ENCODE assay signal across 16 mouse cellular contexts in the genomic region with DNA sequence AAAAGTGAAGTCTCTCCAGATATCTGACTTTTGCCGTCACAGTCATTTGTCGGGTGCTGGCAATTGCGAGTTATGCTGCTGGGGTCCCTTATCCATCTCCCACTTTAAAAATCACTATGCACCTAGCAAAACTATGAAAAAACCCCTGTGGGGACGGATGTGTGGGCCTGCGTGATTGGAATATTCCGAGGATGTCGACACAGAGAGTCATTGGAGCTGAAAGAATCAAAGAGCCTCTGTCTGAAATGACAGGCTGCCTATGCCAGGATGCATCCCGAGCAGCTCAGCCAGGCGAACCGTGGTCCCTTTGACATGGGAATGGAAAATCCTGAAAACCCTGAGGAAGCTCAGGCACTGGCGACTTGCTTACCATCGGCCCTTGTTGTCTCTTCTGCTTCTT.
DNase-seq lines count a peak whose midpoint lies in the region; ATAC-seq and TF ChIP-seq lines count a peak whose summit lies in the region.
"Had no signal": no experiment of that assay in that cellular context is flagged by ENCODE, and none has a peak within 500 bp of the region (broad histone marks: within the 10 kb centered on the region; RNA-seq: fewer than 3 reads in every experiment).

No protein-coding gene starts in this region.

- no peak overlapping the region for H3K4me2 ChIP-seq in forebrain, embryonic 16.5 days (ENCODE audit: low read length)
- no peak overlapping the region for H3K4me2 ChIP-seq in forebrain, embryonic 11.5 days (ENCODE audit: low read depth, low read length, severe bottlenecking)
- no peak overlapping the region; the same call in 1 of the 2 replicates for H3K4me2 ChIP-seq in hindbrain, embryonic 14.5 days (replicated peaks)
- H3K4me2 ChIP-seq in midbrain, postnatal 0 days (ENCODE audit: low read depth, low read length, poor library complexity, severe bottlenecking) = peak overlapping the region; percentile 3; the same call in 1 of the 2 replicates
- H3K4me2 ChIP-seq: kidney, embryonic 15.5 days; liver, embryonic 11.5 days; lung, embryonic 14.5 days had no signal

- H3K36me3 ChIP-seq in forebrain, embryonic 16.5 days (ENCODE audit: control insufficient read depth, insufficient read depth) = no peaks in the 10 kb centered on the region
- no peaks in the 10 kb centered on the region for H3K36me3 ChIP-seq in forebrain, embryonic 11.5 days (ENCODE audit: control insufficient read depth, insufficient read depth, low read length)
- H3K36me3 ChIP-seq in hindbrain, embryonic 14.5 days (replicated peaks; ENCODE audit: control insufficient read depth, insufficient read depth) = no peaks in the 10 kb centered on the region
- H3K36me3 ChIP-seq in midbrain, postnatal 0 days (ENCODE audit: insufficient read depth, low read length) = no peaks in the 10 kb centered on the region
- H3K36me3 ChIP-seq: kidney, embryonic 15.5 days had no signal

- intact Hi-C loops in left cerebral cortex, adult 2 months (cut with DNase I) = loop anchor here (10.0 kb wide), 2 partner anchors 324 to 464 kb away; no protein-coding TSS in a partner anchor
- intact Hi-C loops in left cerebral cortex, postnatal 14 days (cut with DNase I) = no loop called here

- H3K27ac ChIP-seq in forebrain, embryonic 16.5 days (ENCODE audit: low read length) = no peak overlapping the region
- H3K27ac ChIP-seq in forebrain, embryonic 11.5 days (ENCODE audit: low read depth, low read length) = no peak overlapping the region
- H3K27ac ChIP-seq in left cerebral cortex, adult 2 months = peak overlapping the region; percentile 71
- H3K27ac ChIP-seq in hindbrain, embryonic 14.5 days = peak overlapping the region; percentile 73
- H3K27ac ChIP-seq in midbrain, postnatal 0 days (ENCODE audit: low read depth, low read length) = peak overlapping the region; percentile 44
- H3K27ac ChIP-seq: gastrocnemius, adult 2 months; heart, adult 2 months; kidney, embryonic 15.5 days; macrophage had no signal

- H3K9ac ChIP-seq in forebrain, embryonic 16.5 days (replicated peaks; ENCODE audit: low read depth, low read length) = no peak overlapping the region
- H3K9ac ChIP-seq in forebrain, embryonic 11.5 days (ENCODE audit: low read length) = no peak overlapping the region
- H3K9ac ChIP-seq in hindbrain, embryonic 14.5 days = no peak overlapping the region
- no peak overlapping the region for H3K9ac ChIP-seq in midbrain, postnatal 0 days (replicated peaks; ENCODE audit: low read length, poor library complexity, severe bottlenecking)
- H3K9ac ChIP-seq: kidney, embryonic 15.5 days; lung, embryonic 14.5 days had no signal

- DNase-seq in forebrain, embryonic 11.5 days (ENCODE audit: low spot score) = no peak
- no peak for DNase-seq in left cerebral cortex, adult 2 months (ENCODE audit: extremely low spot score in 1 of 2, low spot score in 2 of 2)
- DNase-seq in left cerebral cortex, postnatal 14 days (ENCODE audit: low spot score in 2 of 2) = no peak
- DNase-seq in hindbrain, embryonic 14.5 days (ENCODE audit: low spot score) = no peak
- DNase-seq in midbrain, postnatal 0 days (ENCODE audit: low spot score) = peak; percentile 63
- DNase-seq: cerebellum, adult 11-12 months; gastrocnemius, adult 2 months; heart, adult 2 months; lung, embryonic 14.5 days; thymus, adult 18-20 months had no signal

- H3K27me3 ChIP-seq in forebrain, embryonic 16.5 days (replicated peaks; ENCODE audit: control insufficient read depth, insufficient read depth, low read length) = no peaks in the 10 kb centered on the region
- no peaks in the 10 kb centered on the region for H3K27me3 ChIP-seq in forebrain, embryonic 11.5 days (ENCODE audit: control insufficient read depth, insufficient read depth, low read length)
- H3K27me3 ChIP-seq in hindbrain, embryonic 14.5 days (ENCODE audit: control insufficient read depth, insufficient read depth, low read length) = no peaks in the 10 kb centered on the region
- no peaks in the 10 kb centered on the region for H3K27me3 ChIP-seq in midbrain, postnatal 0 days (ENCODE audit: insufficient read depth, low read length)
- H3K27me3 ChIP-seq: kidney, embryonic 15.5 days had no signal

- WGBS in forebrain, embryonic 16.5 days = 72% methylated on average over 12 of the region's 12 CpGs
- 78% methylated on average over 12 of the region's 12 CpGs for WGBS in forebrain, embryonic 11.5 days
- WGBS in hindbrain, embryonic 14.5 days = 50% methylated on average over 12 of the region's 12 CpGs
- 46% methylated on average over 12 of the region's 12 CpGs for WGBS in midbrain, postnatal 0 days

- 0 out of 2 replicates have a peak, but pooled peaks have one; percentile 18 for ATAC-seq in forebrain, embryonic 16.5 days
- ATAC-seq in forebrain, embryonic 11.5 days (replicated peaks; ENCODE audit: low FRiP score) = no peak
- ATAC-seq in hindbrain, embryonic 14.5 days (ENCODE audit: low FRiP score) = peak; percentile 25; the same call in 1 of the 2 replicates
- ATAC-seq in midbrain, postnatal 0 days (ENCODE audit: low FRiP score) = peak; percentile 76
- ATAC-seq in erythroblast, adult 5-6 weeks (replicated peaks; ENCODE audit: low FRiP score, poor library complexity, severe bottlenecking) = no peak

- no peak overlapping the region for H3K4me3 ChIP-seq in forebrain, embryonic 16.5 days (replicated peaks; ENCODE audit: low read length)
- H3K4me3 ChIP-seq in forebrain, embryonic 11.5 days (ENCODE audit: low read depth, low read length) = no peak overlapping the region
- H3K4me3 ChIP-seq in left cerebral cortex, adult 2 months = no peak overlapping the region
- H3K4me3 ChIP-seq in hindbrain, embryonic 14.5 days (replicated peaks; ENCODE audit: low read length) = no peak overlapping the region
- no peak overlapping the region for H3K4me3 ChIP-seq in midbrain, postnatal 0 days (ENCODE audit: low read depth, low read length)
- H3K4me3 ChIP-seq: erythroblast, embryonic 14.5 days; gastrocnemius, adult 2 months; heart, adult 2 months; kidney, embryonic 15.5 days had no signal

- 0 out of 2 replicates have a peak, but pooled peaks cover 10% of the 10 kb centered on the region for H3K4me1 ChIP-seq in forebrain, embryonic 16.5 days (replicated peaks; ENCODE audit: control insufficient read depth, insufficient read depth, low read length)
- H3K4me1 ChIP-seq in forebrain, embryonic 11.5 days (replicated peaks; ENCODE audit: control insufficient read depth, insufficient read depth, low read length) = no peaks in the 10 kb centered on the region
- H3K4me1 ChIP-seq in hindbrain, embryonic 14.5 days (replicated peaks; ENCODE audit: control insufficient read depth, insufficient read depth, low read length) = peaks cover 11% of the 10 kb centered on the region
- H3K4me1 ChIP-seq in midbrain, postnatal 0 days (ENCODE audit: insufficient read depth, low read length) = peaks cover 3% of the 10 kb centered on the region; the same call in 1 of the 2 replicates
- H3K4me1 ChIP-seq: kidney, embryonic 15.5 days had no signal

- no peak for TF ChIP-seq CTCF in left cerebral cortex, adult 2 months (IDR thresholded peaks at IDR 0.05)
- TF ChIP-seq CTCF in midbrain, postnatal 0 days (IDR thresholded peaks at IDR 0.05) = no peak

- no peaks in the 10 kb centered on the region for H3K9me3 ChIP-seq in forebrain, embryonic 16.5 days (ENCODE audit: control insufficient read depth, low read length)
- H3K9me3 ChIP-seq in forebrain, embryonic 11.5 days (ENCODE audit: control insufficient read depth, low read length) = no peaks in the 10 kb centered on the region
- H3K9me3 ChIP-seq in hindbrain, embryonic 14.5 days (ENCODE audit: control insufficient read depth, low read length) = no peaks in the 10 kb centered on the region
- H3K9me3 ChIP-seq in midbrain, postnatal 0 days (ENCODE audit: low read length) = no peaks in the 10 kb centered on the region
- H3K9me3 ChIP-seq: kidney, embryonic 15.5 days had no signal

Comparison
In these comparisons a context has a peak if more than half of its experiments do, and no peak if none do; other contexts are left out.
1. ATAC-seq: peak in forebrain, embryonic 16.5 days (single experiment), hindbrain, embryonic 14.5 days (single experiment) and midbrain, postnatal 0 days (single experiment); none in forebrain, embryonic 11.5 days (single experiment) and erythroblast, adult 5-6 weeks (single experiment).
2. H3K27ac ChIP-seq: peak in left cerebral cortex, adult 2 months (single experiment), hindbrain, embryonic 14.5 days (single experiment) and midbrain, postnatal 0 days (single experiment); none in forebrain, embryonic 16.5 days (single experiment) and forebrain, embryonic 11.5 days (single experiment).